Mouse (Mus musculus): Measurements from ENCODE around the gene Lmntd2. TPM values are rescaled to one million over a fixed set of nuclear protein-coding genes. Genes with fewer than 3 reads are reported as not detected.

Gene Lmntd2
- polyA plus RNA-seq, 1 experiment from 2014 or later = 1.4 TPM

DNA sequence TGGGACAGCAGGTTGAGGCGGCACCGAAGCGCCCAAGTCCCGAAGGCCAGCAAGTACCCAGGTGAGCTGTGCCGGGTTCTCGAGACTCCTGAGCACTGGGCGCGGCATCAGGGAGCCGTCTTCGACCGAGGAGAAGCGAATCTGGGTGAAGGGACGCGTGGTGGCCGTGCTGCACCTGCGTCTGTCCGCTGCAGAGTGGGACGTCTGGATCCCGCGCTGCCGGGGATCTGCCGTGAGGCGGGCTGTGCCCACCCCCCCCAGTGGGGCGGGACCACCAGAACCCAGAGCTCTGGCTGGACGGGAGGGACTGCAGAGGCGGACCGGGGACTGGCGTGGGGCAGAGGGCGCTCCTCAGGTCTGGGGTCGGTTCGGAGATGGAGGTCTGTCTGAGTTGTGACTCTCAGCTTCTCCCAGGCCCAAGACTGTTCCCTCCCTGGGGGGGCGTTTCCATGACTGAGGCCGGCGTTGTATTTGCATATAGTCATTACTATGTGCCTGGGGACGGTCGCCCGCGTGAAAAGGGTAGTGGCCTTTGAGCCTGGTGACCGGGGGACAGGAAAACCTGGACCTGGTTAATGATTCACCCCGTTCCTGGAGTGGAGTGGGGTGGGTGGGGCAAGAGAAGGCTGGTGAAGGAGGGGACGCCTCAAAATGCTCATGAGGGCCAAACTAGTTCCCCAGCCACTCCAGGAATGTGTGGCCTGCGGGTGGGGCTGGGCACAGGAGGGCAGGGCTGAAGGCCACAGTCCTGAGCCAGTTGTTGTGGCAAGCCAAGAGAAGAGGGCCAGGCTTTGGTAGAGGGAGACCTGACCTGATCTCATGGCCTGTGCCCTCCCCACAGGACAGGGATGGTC lies 2.2 kb upstream of the Lmntd2 start:
- Histone ChIP-seq H3K36me3 (0 out of 2 replicates have a peak, but pooled peaks cover 3% of the 10 kb centered on the region), H3K4me2 (peak overlapping the region; percentile 83), H3K9me3 (replicated peaks) (no peaks in the 10 kb centered on the region), H3K27ac (ENCODE audit: poor library complexity, severe bottlenecking) (peak overlapping the region; percentile 66; the same call in 1 of the 2 replicates), H3K27me3 (replicated peaks) (peaks cover 10% of the 10 kb centered on the region; the same call in 1 of the 2 replicates), H3K9ac (peak overlapping the region; percentile 65), H3K4me1 (replicated peaks) (peaks cover 33% of the 10 kb centered on the region), H3K4me3 (peak overlapping the region; percentile 74)
- WGBS = under 1% methylated on average over 42 of the region's 42 CpGs
- peak; percentile 70 for ATAC-seq (ENCODE audit: insufficient number of reproducible peaks, low FRiP score)

DNA sequence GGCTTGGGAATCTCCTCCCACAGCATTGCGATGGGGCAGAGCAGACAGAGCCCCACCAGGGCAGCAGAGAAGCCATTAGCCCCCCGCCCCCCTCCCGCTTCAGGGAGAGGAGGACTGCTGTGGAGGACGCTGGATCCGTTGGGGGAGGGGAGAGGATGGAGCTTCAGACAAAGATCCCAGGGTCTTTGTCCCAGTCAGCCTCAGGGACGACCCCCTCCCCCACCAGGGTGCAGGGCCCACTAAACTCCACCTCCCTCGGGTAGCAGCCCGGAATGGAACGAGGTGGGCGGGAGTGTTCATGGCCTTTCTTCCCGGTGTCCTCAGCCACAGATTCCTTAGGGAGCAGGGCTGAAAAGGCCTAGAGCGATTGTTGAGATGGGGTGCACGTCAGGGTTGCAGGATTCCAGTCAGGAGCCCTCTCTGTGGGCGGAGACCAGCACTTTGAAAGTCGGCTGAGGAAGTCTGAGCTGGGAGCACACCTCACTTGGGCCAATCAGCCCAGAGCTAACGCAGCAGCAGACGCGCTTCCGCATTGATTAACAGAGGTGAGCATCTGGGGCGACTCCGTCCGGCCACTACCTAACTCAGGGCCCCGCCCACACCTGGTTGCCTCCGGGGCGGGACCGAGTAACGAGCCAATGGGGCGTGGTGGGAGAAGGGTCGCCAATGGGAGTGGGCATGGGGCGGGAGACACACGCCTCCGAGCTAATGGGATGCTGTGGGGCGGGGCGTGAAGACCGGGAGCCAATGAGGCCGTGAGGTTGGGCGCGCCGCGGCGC lies 1.4 kb upstream of the Lmntd2 start, which contains the start of gene Rassf7:
Gene Rassf7, plus strand, starts transcription at position 760 of the 779 bp plus-strand sequence.
- Histone ChIP-seq H3K36me3 (0 out of 2 replicates have a peak, but pooled peaks cover 3% of the 10 kb centered on the region), H3K9me3 (replicated peaks) (no peaks in the 10 kb centered on the region), H3K4me1 (replicated peaks) (peaks cover 24% of the 10 kb centered on the region), H3K27ac (ENCODE audit: poor library complexity, severe bottlenecking) (peak within 1 kb of the TSS; percentile 66), H3K27me3 (replicated peaks) (peaks cover 10% of the 10 kb centered on the region; the same call in 1 of the 2 replicates), H3K9ac (peak within 1 kb of the TSS; percentile 76), H3K4me2 (peak within 1 kb of the TSS; percentile 83), H3K4me3 (peak within 1 kb of the TSS; percentile 74)
- peak; percentile 97 for ATAC-seq (ENCODE audit: insufficient number of reproducible peaks, low FRiP score)
- under 1% methylated on average over 41 of the region's 41 CpGs for WGBS

DNA sequence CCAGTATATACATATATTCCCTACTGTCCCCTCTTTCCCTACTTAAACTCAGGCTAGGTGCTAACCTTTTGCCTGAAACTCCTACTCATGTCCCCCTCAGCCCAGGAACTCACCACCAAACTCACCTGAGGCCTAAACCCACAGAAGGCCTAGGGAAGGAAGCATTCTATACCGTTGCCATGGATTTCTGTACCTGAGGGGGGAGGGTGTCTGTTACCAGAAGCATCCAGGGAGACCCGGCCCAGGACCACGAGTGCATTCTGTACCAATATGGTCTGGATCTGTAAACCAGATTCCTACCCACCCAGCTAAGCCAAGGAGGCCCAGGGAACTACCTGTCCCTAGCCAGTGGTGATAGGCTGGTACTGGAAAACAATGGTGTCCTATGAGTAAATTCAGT lies 430 bp upstream of the Lmntd2 start:
- Histone ChIP-seq H3K4me1 (replicated peaks) (peaks cover 18% of the 10 kb centered on the region), H3K27me3 (replicated peaks) (peaks cover 10% of the 10 kb centered on the region; the same call in 1 of the 2 replicates), H3K4me2 (no peak overlapping the region; the same call in 1 of the 2 replicates), H3K36me3 (0 out of 2 replicates have a peak, but pooled peaks cover 3% of the 10 kb centered on the region), H3K9ac (no peak overlapping the region), H3K4me3 (no peak overlapping the region), H3K27ac (ENCODE audit: poor library complexity, severe bottlenecking) (no peak overlapping the region), H3K9me3 (replicated peaks) (no peaks in the 10 kb centered on the region)
- 65% methylated on average over 3 of the region's 3 CpGs for WGBS
- ATAC-seq (ENCODE audit: insufficient number of reproducible peaks, low FRiP score) = no peak

DNA sequence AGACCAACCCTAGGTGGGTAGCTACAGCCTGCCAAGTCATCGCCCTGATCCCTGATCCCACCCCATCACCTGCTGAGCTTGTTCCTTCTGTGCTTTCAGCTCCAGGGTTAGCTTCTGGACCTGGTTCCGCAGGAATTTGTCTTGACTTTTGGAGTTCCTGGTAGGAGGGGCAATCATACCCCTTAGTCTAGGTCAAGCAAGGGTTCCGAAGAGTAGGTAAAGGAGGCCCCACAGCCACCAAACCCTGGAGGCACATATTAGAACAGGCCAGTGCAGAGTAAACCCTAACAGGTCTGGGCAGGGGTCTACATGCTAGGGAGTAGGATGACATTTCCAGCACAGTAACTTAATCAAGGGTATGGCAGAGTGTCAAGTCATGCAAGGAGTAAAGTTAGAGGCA lies 747 bp downstream of the Lmntd2 start:
- 85% methylated on average over 3 of the region's 3 CpGs for WGBS
- no peak overlapping the region for H3K9ac ChIP-seq
- peaks cover 18% of the 10 kb centered on the region for H3K4me1 ChIP-seq (replicated peaks)
- ATAC-seq (ENCODE audit: insufficient number of reproducible peaks, low FRiP score) = no peak
- H3K27ac ChIP-seq (ENCODE audit: poor library complexity, severe bottlenecking) = no peak overlapping the region
- H3K4me3 ChIP-seq = no peak overlapping the region
- no peaks in the 10 kb centered on the region for H3K36me3 ChIP-seq
- no peak overlapping the region for H3K4me2 ChIP-seq
- H3K9me3 ChIP-seq (replicated peaks) = no peaks in the 10 kb centered on the region
- peaks cover 10% of the 10 kb centered on the region; the same call in 1 of the 2 replicates for H3K27me3 ChIP-seq (replicated peaks)

DNA sequence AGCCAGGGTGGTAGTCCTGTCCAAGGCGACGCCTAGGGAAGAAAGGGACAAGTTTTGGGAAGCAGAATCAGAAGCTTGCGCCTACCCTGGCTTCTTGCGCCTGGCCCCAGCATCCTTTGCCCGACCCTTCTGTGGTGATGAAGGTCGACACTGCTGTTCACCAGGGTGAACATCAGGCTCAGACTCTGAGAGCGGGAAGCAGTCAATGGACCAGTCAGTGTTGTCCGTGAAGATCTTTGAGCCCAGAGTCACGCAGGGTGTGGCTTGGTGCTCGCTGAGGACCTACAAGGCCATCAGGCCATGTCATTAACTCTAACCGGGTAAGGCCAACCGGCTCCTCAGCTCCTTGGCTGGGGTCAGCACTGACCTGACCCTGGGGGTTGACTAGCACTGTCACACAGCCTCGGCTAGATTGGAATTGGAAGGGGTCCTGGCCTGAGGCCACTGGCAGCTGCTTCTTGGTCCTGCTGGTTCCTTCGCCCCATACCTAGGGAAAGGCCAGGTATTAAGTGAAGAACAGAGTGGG lies 3.2 kb downstream of the Lmntd2 start:
- peaks cover 10% of the 10 kb centered on the region; the same call in 1 of the 2 replicates for H3K27me3 ChIP-seq (replicated peaks)
- H3K9me3 ChIP-seq (replicated peaks) = no peaks in the 10 kb centered on the region
- peaks cover 6% of the 10 kb centered on the region for H3K4me1 ChIP-seq (replicated peaks)
- ATAC-seq (ENCODE audit: insufficient number of reproducible peaks, low FRiP score) = no peak
- 80% methylated on average over 14 of the region's 14 CpGs for WGBS
- H3K27ac ChIP-seq (ENCODE audit: poor library complexity, severe bottlenecking) = no peak overlapping the region
- H3K9ac ChIP-seq = no peak overlapping the region
- no peak overlapping the region for H3K4me3 ChIP-seq
- H3K36me3 ChIP-seq = no peaks in the 10 kb centered on the region
- no peak overlapping the region for H3K4me2 ChIP-seq

DNA sequence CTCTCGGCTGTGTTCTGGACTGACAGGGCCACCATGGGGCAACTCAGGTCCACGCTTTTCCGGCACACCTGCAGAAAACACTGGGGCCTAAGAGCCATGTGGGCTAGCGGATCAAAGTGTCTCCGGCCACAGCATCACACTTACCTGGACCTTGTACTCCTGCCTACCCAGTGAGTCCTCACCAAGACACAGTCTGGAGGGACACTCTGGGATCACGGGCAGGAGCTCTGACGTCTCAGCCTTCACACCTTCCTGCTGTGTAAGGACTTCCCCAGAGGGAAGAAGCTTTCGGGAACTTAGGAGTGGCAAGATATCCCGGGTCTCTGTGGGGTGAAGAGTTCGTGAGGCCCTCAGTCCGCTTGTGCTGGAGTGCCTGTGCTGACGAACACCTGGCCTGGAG lies 3.7 kb downstream of the Lmntd2 start:
- H3K9me3 ChIP-seq (replicated peaks) = no peaks in the 10 kb centered on the region
- H3K4me3 ChIP-seq = no peak overlapping the region
- ATAC-seq (ENCODE audit: insufficient number of reproducible peaks, low FRiP score) = no peak
- H3K4me1 ChIP-seq (replicated peaks) = peaks cover 4% of the 10 kb centered on the region
- H3K27ac ChIP-seq (ENCODE audit: poor library complexity, severe bottlenecking) = no peak overlapping the region
- H3K36me3 ChIP-seq = no peaks in the 10 kb centered on the region
- H3K9ac ChIP-seq = no peak overlapping the region
- 61% methylated on average over 12 of the region's 12 CpGs for WGBS
- H3K27me3 ChIP-seq (replicated peaks) = peaks cover 10% of the 10 kb centered on the region; the same call in 1 of the 2 replicates
- no peak overlapping the region for H3K4me2 ChIP-seq

DNA sequence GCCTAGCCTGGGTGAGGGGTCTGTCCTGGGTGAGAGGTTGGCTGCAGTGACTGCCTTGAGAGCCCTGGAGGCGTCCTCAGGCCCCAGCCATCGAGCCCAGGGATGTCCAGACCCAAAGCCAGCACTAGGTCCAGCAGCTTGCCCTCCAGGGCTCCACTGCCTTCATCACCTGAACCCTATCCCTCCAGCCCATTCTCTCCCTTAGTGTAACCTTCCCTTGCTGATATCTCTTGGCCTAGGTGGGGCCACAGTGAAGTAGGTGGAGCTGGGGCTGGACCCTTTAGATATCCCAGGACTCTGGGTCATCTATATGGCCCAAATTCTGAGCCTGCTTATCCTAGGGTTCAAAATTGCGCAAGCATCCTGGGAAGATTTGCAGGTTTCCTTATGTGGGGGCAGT lies 4.4 kb downstream of the Lmntd2 start:
- no peaks in the 10 kb centered on the region for H3K36me3 ChIP-seq
- no peak overlapping the region for H3K4me2 ChIP-seq
- ATAC-seq (ENCODE audit: insufficient number of reproducible peaks, low FRiP score) = peak; percentile 25; the same call in 1 of the 2 replicates
- no peaks in the 10 kb centered on the region for H3K4me1 ChIP-seq (replicated peaks)
- H3K9ac ChIP-seq = no peak overlapping the region
- WGBS = 72% methylated on average over 3 of the region's 3 CpGs
- no peaks in the 10 kb centered on the region for H3K9me3 ChIP-seq (replicated peaks)
- H3K27ac ChIP-seq (ENCODE audit: poor library complexity, severe bottlenecking) = no peak overlapping the region
- peaks cover 10% of the 10 kb centered on the region; the same call in 1 of the 2 replicates for H3K27me3 ChIP-seq (replicated peaks)
- H3K4me3 ChIP-seq = no peak overlapping the region

DNA sequence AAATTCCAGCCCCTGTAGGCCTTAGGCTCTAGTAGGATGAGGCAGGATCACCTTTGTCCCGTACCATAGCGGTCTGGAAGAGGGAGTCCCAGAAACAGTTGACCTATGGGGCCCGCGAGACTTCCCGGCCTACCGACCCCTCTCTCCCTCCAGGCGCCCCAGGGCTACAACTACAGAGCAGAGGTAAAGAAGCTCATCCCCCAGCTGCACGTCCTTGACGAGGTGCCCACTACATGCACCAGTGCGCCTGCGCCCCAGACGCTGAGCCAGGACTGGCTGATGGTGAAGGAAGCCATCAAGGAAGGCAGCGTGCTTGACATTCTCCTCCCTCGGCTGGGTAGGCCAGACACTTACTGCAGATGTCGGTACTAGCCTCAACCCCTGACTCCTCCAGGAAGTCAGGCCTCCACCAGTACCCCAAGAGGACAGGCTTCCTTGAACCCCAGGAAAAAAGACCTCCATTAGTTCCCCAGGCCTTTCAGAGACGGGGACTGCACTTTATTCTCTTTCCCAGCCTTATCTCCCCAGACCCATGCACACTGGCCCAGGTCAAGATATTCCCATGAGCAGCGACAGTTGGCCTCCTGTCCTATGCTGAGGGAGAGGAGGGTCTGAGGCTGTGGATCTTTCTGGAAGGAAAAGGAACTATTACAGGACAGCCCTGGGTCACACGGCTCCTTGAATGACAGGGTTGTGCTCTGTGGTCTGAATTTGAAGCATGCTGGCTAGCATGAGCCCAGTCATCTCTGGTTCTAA lies 7.5 kb downstream of the Lmntd2 start:
- Histone ChIP-seq H3K27ac (ENCODE audit: poor library complexity, severe bottlenecking) (no peak overlapping the region), H3K4me1 (replicated peaks) (no peaks in the 10 kb centered on the region), H3K27me3 (replicated peaks) (no peaks in the 10 kb centered on the region; the same call in 1 of the 2 replicates), H3K4me2 (no peak overlapping the region), H3K36me3 (no peaks in the 10 kb centered on the region), H3K4me3 (no peak overlapping the region), H3K9me3 (replicated peaks) (no peaks in the 10 kb centered on the region), H3K9ac (no peak overlapping the region)
- 84% methylated on average over 18 of the region's 18 CpGs for WGBS
- ATAC-seq (ENCODE audit: insufficient number of reproducible peaks, low FRiP score) = no peak

DNA sequence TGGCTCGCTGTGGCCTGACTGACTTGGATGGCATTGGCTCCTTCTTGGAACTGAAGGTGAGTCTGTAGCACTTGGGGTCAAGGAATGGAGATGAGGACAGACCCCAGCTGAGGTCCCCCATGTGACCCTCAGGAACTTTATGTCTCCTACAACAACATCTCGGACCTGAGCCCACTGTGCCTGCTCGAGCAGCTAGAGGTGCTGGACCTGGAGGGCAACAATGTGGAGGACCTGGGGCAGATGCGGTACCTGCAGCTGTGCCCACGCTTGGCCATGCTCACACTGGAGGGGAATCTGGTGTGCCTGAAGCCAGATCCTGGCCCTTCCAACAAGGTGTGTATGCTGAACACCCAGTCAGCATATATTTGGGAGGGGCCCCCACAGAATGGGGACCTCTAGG lies 8.4 kb downstream of the Lmntd2 start:
- no peak overlapping the region for H3K4me3 ChIP-seq
- no peak overlapping the region for H3K9ac ChIP-seq
- no peaks in the 10 kb centered on the region for H3K27me3 ChIP-seq (replicated peaks)
- no peaks in the 10 kb centered on the region for H3K36me3 ChIP-seq
- no peak for ATAC-seq (ENCODE audit: insufficient number of reproducible peaks, low FRiP score)
- no peak overlapping the region for H3K4me2 ChIP-seq
- WGBS = 86% methylated on average over 5 of the region's 5 CpGs
- H3K27ac ChIP-seq (ENCODE audit: poor library complexity, severe bottlenecking) = no peak overlapping the region
- H3K4me1 ChIP-seq (replicated peaks) = no peaks in the 10 kb centered on the region
- H3K9me3 ChIP-seq (replicated peaks) = no peaks in the 10 kb centered on the region

DNA sequence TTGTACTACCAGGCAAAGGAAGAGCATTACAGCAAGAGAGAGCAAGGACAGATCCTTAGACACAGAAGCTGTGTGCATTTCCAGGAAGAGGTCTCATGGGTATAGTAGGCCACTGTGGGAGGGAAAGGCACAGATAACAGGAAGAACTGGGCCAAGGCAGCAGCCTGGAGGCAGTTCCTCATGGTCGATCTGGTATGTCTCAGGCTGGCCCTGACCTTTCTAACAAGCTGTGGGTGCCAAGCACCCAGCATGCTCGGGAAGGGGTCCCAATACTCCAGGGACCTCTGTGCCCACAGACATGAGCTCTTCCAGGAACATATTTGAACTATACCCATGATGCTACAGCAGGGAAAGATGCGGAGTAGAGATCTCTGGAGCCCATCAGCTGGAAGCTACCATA lies 9.3 kb downstream of the Lmntd2 start:
- no peak overlapping the region for H3K9ac ChIP-seq
- H3K27ac ChIP-seq (ENCODE audit: poor library complexity, severe bottlenecking) = no peak overlapping the region
- WGBS = 66% methylated on average over 3 of the region's 3 CpGs
- ATAC-seq (ENCODE audit: insufficient number of reproducible peaks, low FRiP score) = no peak
- H3K27me3 ChIP-seq (replicated peaks) = no peaks in the 10 kb centered on the region
- H3K36me3 ChIP-seq = no peaks in the 10 kb centered on the region
- no peak overlapping the region for H3K4me3 ChIP-seq
- no peaks in the 10 kb centered on the region for H3K4me1 ChIP-seq (replicated peaks)
- no peak overlapping the region for H3K4me2 ChIP-seq
- H3K9me3 ChIP-seq (replicated peaks) = no peaks in the 10 kb centered on the region

All from heart, embryonic 12.5 days (tissue).